In genomic region chr13:23312909-23313669, GRCm38 (mm10) we compare ENCODE assay signal across 8 mouse cellular contexts. TPM values are rescaled to one million over a fixed set of nuclear protein-coding genes. Genes with fewer than 3 reads are reported as not detected.
A peak's percentile ranks its signal among the peaks of the same experiment; 100 is the strongest.
DNase-seq lines count a peak whose midpoint lies in the region; ATAC-seq and TF ChIP-seq lines count a peak whose summit lies in the region.

No protein-coding gene starts in this region.

- peaks cover 36% of the 10 kb centered on the region for H3K4me1 ChIP-seq in E14TG2a.4 (replicated peaks; ENCODE audit: low read depth, low read length)
- H3K4me1 ChIP-seq in forebrain, embryonic 16.5 days (replicated peaks; ENCODE audit: control insufficient read depth, insufficient read depth, low read length) = peaks cover 22% of the 10 kb centered on the region
- peaks cover 27% of the 10 kb centered on the region for H3K4me1 ChIP-seq in liver, embryonic 15.5 days (replicated peaks)

- H3K27me3 ChIP-seq in E14TG2a.4 (ENCODE audit: insufficient read depth, low read length) = peaks cover 65% of the 10 kb centered on the region
- peaks cover 54% of the 10 kb centered on the region for H3K27me3 ChIP-seq in forebrain, embryonic 16.5 days (replicated peaks; ENCODE audit: control insufficient read depth, insufficient read depth, low read length)
- peaks cover 80% of the 10 kb centered on the region for H3K27me3 ChIP-seq in liver, embryonic 15.5 days

- no peak for TF ChIP-seq CTCF in E14TG2a.4 (conservative IDR thresholded peaks at IDR 0.05; ENCODE audit: low read length)

- H3K9me3 ChIP-seq in E14TG2a.4 (ENCODE audit: low read length) = no peaks in the 10 kb centered on the region
- no peaks in the 10 kb centered on the region for H3K9me3 ChIP-seq in forebrain, embryonic 16.5 days (ENCODE audit: control insufficient read depth, low read length)
- H3K9me3 ChIP-seq in liver, embryonic 15.5 days (replicated peaks) = no peaks in the 10 kb centered on the region

- under 1% methylated on average over 42 of the region's 42 CpGs for WGBS in forebrain, embryonic 16.5 days
- 1% methylated on average over 42 of the region's 42 CpGs for WGBS in liver, embryonic 15.5 days (ENCODE audit: insufficient replicate concordance)

- peak overlapping the region; percentile 84 for H3K4me2 ChIP-seq in forebrain, embryonic 16.5 days (ENCODE audit: low read length)
- peak overlapping the region; percentile 60 for H3K4me2 ChIP-seq in liver, embryonic 15.5 days

- DNase-seq in frontal cortex, postnatal 36 days (ENCODE audit: low spot score in 2 of 2) = peak; percentile 21 to 34
- DNase-seq in frontal cortex, postnatal 10 days (ENCODE audit: low spot score in 2 of 2) = no peak
- DNase-seq in adrenal gland, postnatal 10 days = no peak
- no peak for DNase-seq in thymus, postnatal 4 days
- DNase-seq in thymus, adult 18-20 months = no peak

- peak; percentile 70 for ATAC-seq in forebrain, embryonic 16.5 days
- ATAC-seq in liver, embryonic 15.5 days (ENCODE audit: insufficient read depth) = no peak

- no peak overlapping the region for H3K27ac ChIP-seq in forebrain, embryonic 16.5 days (ENCODE audit: low read length)
- no peak overlapping the region for H3K27ac ChIP-seq in liver, embryonic 15.5 days (replicated peaks)

- peak overlapping the region; percentile 53 for H3K4me3 ChIP-seq in E14TG2a.4 (replicated peaks; ENCODE audit: low read length)
- H3K4me3 ChIP-seq in forebrain, embryonic 16.5 days (replicated peaks; ENCODE audit: low read length) = peak overlapping the region; percentile 49
- H3K4me3 ChIP-seq in liver, embryonic 15.5 days (replicated peaks) = peak overlapping the region; percentile 35

- peak overlapping the region; percentile 54 for H3K9ac ChIP-seq in forebrain, embryonic 16.5 days (replicated peaks; ENCODE audit: low read depth, low read length)
- no peak overlapping the region for H3K9ac ChIP-seq in liver, embryonic 15.5 days

- no peaks in the 10 kb centered on the region for H3K36me3 ChIP-seq in E14TG2a.4 (ENCODE audit: insufficient read depth, low read length)
- no peaks in the 10 kb centered on the region for H3K36me3 ChIP-seq in forebrain, embryonic 16.5 days (ENCODE audit: control insufficient read depth, insufficient read depth)
- H3K36me3 ChIP-seq in liver, embryonic 15.5 days (replicated peaks) = no peaks in the 10 kb centered on the region

RNA-seq across cellular contexts. Expression of gene Zfp322a, which starts 55.9 kb away (rescaled TPM):
- polyA plus RNA-seq in forebrain, embryonic 16.5 days (2015; fragmentation: Nextera tagmentation; extraction: Ambion mirVana) = 62.5 and 72.6 TPM in 2 replicates
- polyA plus RNA-seq in liver, embryonic 15.5 days (2015; fragmentation: Nextera tagmentation; extraction: Ambion mirVana) = 11.2 and 12.6 TPM in 2 replicates
- 10 to 100 TPM; 18.9 to 26.9 TPM for total RNA-seq in adrenal gland, postnatal 10 days (2021)

Comparison
In these comparisons a context has a peak if more than half of its experiments do, and no peak if none do; other contexts are left out.
1. DNase-seq: peak in frontal cortex, postnatal 36 days (2 of 2); none in frontal cortex, postnatal 10 days (0 of 2), adrenal gland, postnatal 10 days (single experiment), thymus, postnatal 4 days (single experiment) and thymus, adult 18-20 months (0 of 2).
2. Peak in every context shown above with its lines, with median percentiles within 50 percentile points of each other: H3K4me3 ChIP-seq.